Mouse (Mus musculus) myocyte (in vitro differentiated cells): ENCODE measurements around the gene Nuak2.

Experiments
- E2F4 ChIP-seq: IDR thresholded peaks from one replicate; pipeline ENCODE4 v1.6.1; 2011; ENCODE audit warnings: mild to moderate bottlenecking, control low read depth, moderate library complexity; ENCODE audit not compliant: insufficient read depth
- MAX ChIP-seq: IDR thresholded peaks from one replicate; pipeline ENCODE4 v1.6.1; 2011; ENCODE audit warnings: low read depth, mild to moderate bottlenecking, control low read depth
- MYOD1 ChIP-seq, 3 experiments: IDR thresholded peaks; one replicate each; pipeline ENCODE4 v1.6.1; 2011; ENCODE audit warnings: control low read depth in 2 of 3, low read depth in 2 of 3, mild to moderate bottlenecking in 2 of 3, moderate library complexity in 1 of 3; ENCODE audit not compliant: insufficient read length in 2 of 3, control insufficient read depth in 1 of 3
- POLR2A ChIP-seq: IDR thresholded peaks from one replicate; pipeline ENCODE4 v1.6.1; 2011; ENCODE audit warnings: low read depth, mild to moderate bottlenecking, control low read depth, moderate library complexity; ENCODE audit not compliant: insufficient read length
- POLR2AphosphoS2 ChIP-seq: IDR thresholded peaks from one replicate; pipeline ENCODE4 v1.6.1; 2011; ENCODE audit warnings: low read depth, control low read depth; ENCODE audit not compliant: insufficient read length
- TCF12 ChIP-seq: IDR thresholded peaks from one replicate; pipeline ENCODE4 v1.6.1; 2011; ENCODE audit warnings: mild to moderate bottlenecking, control low read depth; ENCODE audit not compliant: poor library complexity, insufficient read depth, severe bottlenecking
- TCF3 ChIP-seq: IDR thresholded peaks from one replicate; pipeline ENCODE4 v1.6.1; 2011; ENCODE audit warnings: low read depth, control low read depth; ENCODE audit not compliant: insufficient read length
- USF1 ChIP-seq: IDR thresholded peaks from one replicate; pipeline ENCODE4 v1.6.1; 2011; ENCODE audit warnings: low read depth, mild to moderate bottlenecking, control low read depth, moderate library complexity

DNA sequence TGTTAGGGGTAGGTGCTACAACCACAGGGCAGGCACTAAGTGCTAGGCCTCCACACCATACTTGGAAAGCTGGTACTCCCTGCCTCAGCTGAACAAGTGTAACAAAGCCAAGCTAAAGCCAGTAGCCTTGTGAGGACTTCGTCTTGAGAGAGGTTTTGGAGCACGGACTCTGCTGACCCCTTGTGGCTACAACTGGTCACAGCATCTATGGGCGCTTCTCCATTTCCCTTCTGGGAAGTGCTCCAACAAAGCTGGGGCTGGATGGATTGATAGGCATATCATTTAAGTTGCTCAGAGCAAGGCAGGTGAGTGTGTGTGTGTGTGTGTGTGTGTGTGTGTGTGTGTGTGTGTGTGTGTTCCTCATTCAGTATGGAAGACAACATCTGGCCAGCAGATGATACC, 39.9 kb downstream of the Nuak2 start:
- TF ChIP-seq POLR2A (no peak), POLR2AphosphoS2 (no peak), E2F4 (no peak), TCF12 (no peak), USF1 (no peak), TCF3 (no peak), MYOD1 (IDR thresholded peaks at IDR 0.05; ENCODE audit: control insufficient read depth in 1 of 3, insufficient read length in 2 of 3, low read depth in 2 of 3) (no peak), MAX (no peak)
